Mouse (Mus musculus): ENCODE measurements at regions not wholly inside any gene's neighbourhood (a gene's known extent, or its start where the extent isn't known, plus 50 kb on each side); places are given as distances from the start of the nearest gene placed in this dataset.

DNA sequence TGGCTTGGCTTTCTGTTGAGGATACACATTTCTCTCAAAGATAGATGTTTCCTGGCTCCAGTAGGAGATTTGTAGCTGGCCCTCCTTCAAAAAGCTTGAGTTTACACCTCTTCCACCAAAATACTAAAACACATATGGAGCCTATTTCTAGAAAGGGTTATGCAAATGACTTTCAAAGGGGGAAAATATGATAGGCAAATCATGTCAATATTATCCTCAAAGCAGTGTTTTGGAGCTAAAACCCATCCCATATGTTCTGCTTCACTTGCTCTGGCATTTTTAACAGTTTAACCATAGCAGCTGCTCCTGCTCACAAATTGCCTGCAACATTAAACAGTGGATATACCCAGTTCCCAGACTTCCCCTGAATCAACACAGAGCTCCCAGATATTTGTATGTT, 525.5 kb upstream of the Pappa start:
- no peak for ATAC-seq (ENCODE audit: poor library complexity, severe bottlenecking)

- ATAC-seq (ENCODE audit: poor library complexity, severe bottlenecking) = no peak
Observed at GRCm38 (mm10) chr4:64599222-64599621, 524.8 kb upstream of the Pappa start.

- ATAC-seq (ENCODE audit: poor library complexity, severe bottlenecking) = no peak
Observed at GRCm38 (mm10) chr4:64622771-64623170, 501.2 kb upstream of the Pappa start.

- no peak for ATAC-seq (ENCODE audit: poor library complexity, severe bottlenecking)
Observed at GRCm38 (mm10) chr4:64632189-64632588, 491.8 kb upstream of the Pappa start.

DNA sequence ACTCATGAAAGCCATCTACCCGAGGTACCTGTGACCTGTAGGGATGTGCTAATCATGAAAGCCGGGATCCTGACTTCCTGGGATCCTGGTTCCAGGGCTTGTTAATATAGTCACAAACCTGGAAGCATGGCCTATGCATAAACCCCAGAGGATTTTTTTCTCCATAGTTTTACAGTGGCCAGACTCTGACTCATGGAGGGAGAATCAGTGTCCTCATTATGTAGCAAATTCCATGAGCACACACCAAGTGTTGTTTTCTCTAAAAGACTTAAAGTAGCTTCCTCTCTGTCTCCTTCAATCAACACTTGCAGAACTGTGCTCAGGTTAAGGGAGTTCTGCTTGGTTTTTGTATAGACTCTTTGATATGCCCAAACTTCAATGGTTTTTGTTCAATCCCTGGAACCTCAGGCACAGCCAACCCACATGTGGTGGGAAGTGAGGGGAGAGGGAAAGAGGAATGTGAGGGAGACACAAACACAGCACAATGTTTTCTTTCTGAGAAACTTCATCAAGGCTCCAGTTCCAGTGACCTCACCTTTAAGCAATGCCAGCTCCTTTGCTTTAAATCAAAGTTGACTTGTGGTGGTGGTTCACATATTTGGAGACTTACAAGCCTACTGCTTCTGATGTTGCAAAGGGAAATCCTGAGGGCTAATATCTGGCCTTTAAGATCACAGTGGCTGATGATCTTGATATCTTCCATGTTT, 488.6 kb upstream of the Pappa start:
- no peak for ATAC-seq (ENCODE audit: poor library complexity, severe bottlenecking)

DNA sequence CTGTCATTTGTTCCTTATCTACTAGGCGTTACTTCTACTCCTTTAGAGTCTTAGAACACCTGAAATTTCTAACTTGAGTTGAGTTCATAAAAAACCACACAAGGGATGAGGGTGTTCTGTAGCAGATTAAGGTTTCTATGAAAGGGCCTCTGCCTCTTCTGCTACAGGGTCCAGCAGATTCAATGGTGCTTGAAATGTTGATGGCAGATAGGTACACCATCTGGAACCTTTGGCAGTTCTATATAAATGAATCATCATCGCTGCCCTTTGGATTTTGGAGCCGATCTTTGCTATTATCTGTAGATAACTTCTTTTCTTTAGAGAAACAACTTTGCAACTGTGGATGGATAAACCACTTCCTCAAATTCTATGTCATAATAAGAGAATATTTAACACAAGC, 483.9 kb upstream of the Pappa start:
- ATAC-seq (ENCODE audit: poor library complexity, severe bottlenecking) = no peak

DNA sequence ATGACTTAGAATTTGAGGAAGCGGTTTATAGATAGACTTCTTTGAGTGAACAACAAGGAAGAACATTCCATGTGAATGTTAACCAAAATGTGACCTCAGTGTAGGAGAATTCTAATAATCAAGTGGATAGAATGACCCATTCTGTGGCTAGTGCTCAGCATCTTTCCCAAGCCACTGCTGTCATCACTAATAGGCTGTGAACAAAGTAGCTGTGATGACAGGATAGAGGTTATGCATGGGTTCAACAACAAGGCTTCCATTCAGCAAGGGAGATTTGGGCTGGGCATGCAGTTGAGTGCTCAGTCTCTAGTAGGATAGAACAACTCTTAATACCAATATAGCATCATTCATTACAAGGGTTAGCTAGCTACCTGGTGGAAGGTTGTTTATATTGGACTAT, 483.0 kb upstream of the Pappa start:
- ATAC-seq (ENCODE audit: poor library complexity, severe bottlenecking) = no peak

GRCm38 (mm10) chr4:64645141-64645540, 478.8 kb upstream of the Pappa start:
- ATAC-seq (ENCODE audit: poor library complexity, severe bottlenecking) = no peak

- ATAC-seq (ENCODE audit: poor library complexity, severe bottlenecking) = no peak
Observed at GRCm38 (mm10) chr4:64654157-64654556, 469.8 kb upstream of the Pappa start.

- no peak for ATAC-seq (ENCODE audit: poor library complexity, severe bottlenecking)
Observed at GRCm38 (mm10) chr4:64655534-64655933, 468.4 kb upstream of the Pappa start.

DNA sequence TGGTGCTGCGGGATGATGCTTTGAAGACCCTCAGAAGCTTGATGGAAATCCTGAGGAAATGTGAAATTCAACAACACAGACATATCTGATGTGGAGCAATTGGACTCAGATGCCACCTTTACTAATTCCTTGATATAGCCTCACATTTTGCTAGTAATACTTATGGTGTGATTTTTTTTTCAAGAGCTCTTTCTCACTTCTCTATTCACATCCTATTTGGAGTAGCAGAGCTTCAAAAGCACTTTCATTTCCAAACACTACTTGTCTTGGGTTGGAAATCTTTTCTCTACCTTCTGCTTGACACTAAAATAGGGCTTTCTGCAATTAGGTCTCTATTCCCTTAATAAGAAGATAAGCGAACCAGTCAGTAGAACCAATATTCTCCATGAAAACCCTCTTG, 460.3 kb upstream of the Pappa start:
- no peak for ATAC-seq (ENCODE audit: poor library complexity, severe bottlenecking)

- ATAC-seq (ENCODE audit: poor library complexity, severe bottlenecking) = no peak
Observed at GRCm38 (mm10) chr4:64667998-64668397, 456.0 kb upstream of the Pappa start.

- no peak for ATAC-seq (ENCODE audit: poor library complexity, severe bottlenecking)
Observed at GRCm38 (mm10) chr4:64669722-64670121, 454.3 kb upstream of the Pappa start.

GRCm38 (mm10) chr4:64676438-64676837, 447.5 kb upstream of the Pappa start:
- no peak for ATAC-seq (ENCODE audit: poor library complexity, severe bottlenecking)

- no peak for ATAC-seq (ENCODE audit: poor library complexity, severe bottlenecking)
Observed at GRCm38 (mm10) chr4:64676881-64677280, 447.1 kb upstream of the Pappa start.

DNA sequence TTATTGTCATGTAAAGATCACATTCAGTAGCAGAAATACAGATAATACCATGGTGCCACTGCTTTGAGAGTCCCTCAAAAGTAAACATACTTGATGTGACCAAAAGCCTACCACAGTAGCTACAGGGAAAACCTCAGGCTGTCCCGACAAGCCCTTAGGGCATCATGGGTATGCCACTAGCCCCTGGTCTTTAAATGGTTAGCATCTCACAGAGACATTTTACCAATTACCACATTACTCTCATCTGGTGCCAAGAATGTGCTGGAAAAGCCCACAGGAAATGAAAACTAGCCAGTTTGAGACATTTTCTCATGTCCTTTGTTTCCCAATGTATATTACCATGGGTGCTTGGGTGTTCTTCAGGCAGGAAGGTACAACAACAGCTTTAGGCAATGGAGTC, 439.3 kb upstream of the Pappa start:
- ATAC-seq (ENCODE audit: poor library complexity, severe bottlenecking) = no peak

DNA sequence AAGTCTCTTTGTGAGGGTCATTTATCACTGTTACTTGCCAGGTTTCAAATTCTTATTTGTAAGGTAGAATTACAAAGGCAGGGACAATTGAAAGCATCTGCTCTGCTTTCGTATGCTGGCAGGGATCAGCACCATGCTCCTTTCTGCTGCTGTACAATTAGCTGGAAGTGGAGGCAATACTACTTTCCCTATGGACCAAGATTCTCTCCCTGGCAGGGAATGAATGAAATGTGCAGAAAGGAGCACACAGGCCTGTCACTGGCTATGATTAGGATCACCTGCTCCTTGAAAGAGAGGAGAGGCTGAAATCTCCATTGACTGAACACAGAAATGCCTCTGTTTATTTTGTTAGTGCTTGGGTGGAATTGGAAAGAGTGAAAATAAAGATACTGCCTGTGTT, 427.8 kb upstream of the Pappa start:
- ATAC-seq (ENCODE audit: poor library complexity, severe bottlenecking) = no peak

DNA sequence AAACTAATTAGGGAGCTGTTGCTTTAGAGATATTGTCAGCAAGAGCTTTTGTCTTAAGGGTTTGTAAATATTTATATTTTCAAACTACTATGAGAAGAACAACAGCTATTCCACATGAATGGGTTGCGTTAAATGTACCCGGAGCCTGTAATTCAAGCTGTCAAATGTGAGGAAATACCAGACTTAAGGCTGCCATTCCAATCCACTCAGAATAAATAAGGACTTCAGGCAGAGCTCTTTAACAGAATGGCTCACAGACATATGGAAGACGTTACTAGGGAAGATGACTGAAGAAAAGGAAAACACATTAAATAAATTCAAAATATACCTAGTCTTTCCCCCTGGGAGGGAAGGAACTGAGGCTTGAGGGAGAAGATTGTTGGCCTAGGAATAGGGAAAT, 400.7 kb upstream of the Pappa start:
- no peak for ATAC-seq (ENCODE audit: poor library complexity, severe bottlenecking)

GRCm38 (mm10) chr4:64724851-64725250, 399.1 kb upstream of the Pappa start:
- ATAC-seq (ENCODE audit: poor library complexity, severe bottlenecking) = no peak

DNA sequence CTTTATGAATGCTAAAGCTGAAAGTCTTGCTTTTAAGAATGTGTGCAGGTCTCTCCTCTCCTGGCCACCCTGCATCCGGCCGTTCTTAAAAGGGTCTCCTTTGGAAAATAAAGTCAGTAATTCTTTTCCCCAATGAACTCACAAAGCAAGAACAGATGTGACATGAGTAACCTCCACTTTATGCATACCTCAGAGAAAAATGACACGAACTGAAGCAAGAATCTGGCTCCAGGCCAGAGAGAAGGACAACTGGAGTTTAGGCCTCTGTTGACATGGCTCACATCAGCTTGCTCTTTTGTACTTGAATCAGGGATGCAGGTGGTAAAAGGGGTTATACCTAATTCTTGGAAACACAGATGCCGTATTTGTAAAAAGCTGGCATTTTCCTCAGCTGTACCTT, 368.0 kb upstream of the Pappa start:
- ATAC-seq (ENCODE audit: poor library complexity, severe bottlenecking) = no peak

- no peak for ATAC-seq (ENCODE audit: poor library complexity, severe bottlenecking)
Observed at GRCm38 (mm10) chr4:64768610-64769009, 355.4 kb upstream of the Pappa start.

DNA sequence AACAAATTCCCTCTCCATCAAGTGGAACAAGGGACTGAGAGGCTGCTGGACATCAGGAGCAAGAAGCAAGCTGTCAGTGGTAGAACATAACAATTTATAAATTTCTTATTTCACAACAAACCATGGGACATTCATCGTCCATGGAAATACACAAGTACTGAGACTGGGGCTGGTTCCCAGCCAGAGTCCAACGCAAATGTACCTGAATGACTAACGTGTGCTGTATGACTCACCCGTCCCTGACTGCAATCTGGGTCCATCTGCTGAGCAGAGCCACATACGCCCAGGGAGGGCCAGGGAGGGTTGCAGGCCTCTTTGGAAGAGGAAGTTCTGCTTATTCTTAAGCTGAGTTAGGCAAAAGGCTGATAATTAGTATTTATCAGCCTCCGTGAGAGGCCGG, 320.1 kb upstream of the Pappa start:
- no peak for ATAC-seq (ENCODE audit: poor library complexity, severe bottlenecking)

DNA sequence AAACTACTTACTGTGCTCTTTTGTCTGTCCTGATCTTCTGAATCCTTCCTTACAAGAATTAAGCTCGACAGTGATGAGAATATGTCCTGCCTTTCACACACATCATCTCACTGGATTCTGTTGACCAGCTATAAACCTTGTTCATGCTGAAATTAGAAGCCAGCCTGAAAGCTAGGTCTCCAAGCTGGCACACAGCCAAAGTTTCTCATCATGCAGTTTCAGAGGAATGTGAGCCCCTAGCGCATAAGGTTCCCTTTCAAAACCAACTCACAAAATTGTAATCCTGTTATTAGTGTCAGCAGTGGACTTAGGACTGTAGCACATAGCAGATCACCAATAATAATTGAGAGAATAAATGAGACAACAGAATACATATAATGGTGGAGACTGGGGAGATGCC, 319.0 kb upstream of the Pappa start:
- no peak for ATAC-seq (ENCODE audit: poor library complexity, severe bottlenecking)
